Mouse (Mus musculus) heart, postnatal 25 days (tissue): ENCODE data around the gene Ptprt. TPM values are rescaled to one million over a fixed set of nuclear protein-coding genes. Genes with fewer than 3 reads are reported as not detected.

Experiments used
- DNase-seq: peaks from one replicate; pipeline ENCODE4 v3.0.0; 2022; ENCODE audit warnings: low spot score
- intact Hi-C: fragments of 180-260 bp; cut with DNase I; formaldehyde crosslinking; loops from one replicate; pipeline ENCODE4 v1.15.1; 2025
- total RNA-seq, 2 experiments: library from RNA; stranded (reverse); gene quantifications; 2 replicates each; pipeline ENCODE4 v1.2.3; 2021

Gene Ptprt
- total RNA-seq, 2 experiments from 2014 or later, result 0.16 to 0.31 TPM

- DNase-seq, result no peak
- intact Hi-C loops, result no loop called here
Observed at GRCm38 (mm10) chr2:162430171-162430570, 230.8 kb downstream of the Ptprt start.

GRCm38 (mm10) chr2:162426114-162426513 is 234.8 kb downstream of the Ptprt start:
- intact Hi-C loops, result no loop called here

GRCm38 (mm10) chr2:162418181-162418580 is 242.8 kb downstream of the Ptprt start:
- DNase-seq, result no peak
- intact Hi-C loops, result no loop called here

More at GRCm38 (mm10) chr2:162426114-162426513, 234.8 kb downstream of the Ptprt start:
- DNase-seq, result no peak

GRCm38 (mm10) chr2:162413073-162413812 is 247.7 kb downstream of the Ptprt start:
- intact Hi-C loops, result no loop called here
- DNase-seq, result no peak

- intact Hi-C loops, result no loop called here
- no peak for DNase-seq
Observed at GRCm38 (mm10) chr2:162411014-162411413, 249.9 kb downstream of the Ptprt start.

- intact Hi-C loops, result no loop called here
- DNase-seq, result no peak
Observed at GRCm38 (mm10) chr2:162409245-162409644, 251.7 kb downstream of the Ptprt start.

GRCm38 (mm10) chr2:162401316-162402100 is 259.4 kb downstream of the Ptprt start:
- DNase-seq, result no peak
- intact Hi-C loops, result no loop called here

GRCm38 (mm10) chr2:162394601-162395000 is 266.3 kb downstream of the Ptprt start:
- DNase-seq, result no peak
- intact Hi-C loops, result no loop called here

GRCm38 (mm10) chr2:162391834-162392233 is 269.1 kb downstream of the Ptprt start:
- no peak for DNase-seq
- intact Hi-C loops, result no loop called here

- intact Hi-C loops, result no loop called here
- DNase-seq, result no peak
Observed at GRCm38 (mm10) chr2:162377309-162377708, 283.6 kb downstream of the Ptprt start.

DNA sequence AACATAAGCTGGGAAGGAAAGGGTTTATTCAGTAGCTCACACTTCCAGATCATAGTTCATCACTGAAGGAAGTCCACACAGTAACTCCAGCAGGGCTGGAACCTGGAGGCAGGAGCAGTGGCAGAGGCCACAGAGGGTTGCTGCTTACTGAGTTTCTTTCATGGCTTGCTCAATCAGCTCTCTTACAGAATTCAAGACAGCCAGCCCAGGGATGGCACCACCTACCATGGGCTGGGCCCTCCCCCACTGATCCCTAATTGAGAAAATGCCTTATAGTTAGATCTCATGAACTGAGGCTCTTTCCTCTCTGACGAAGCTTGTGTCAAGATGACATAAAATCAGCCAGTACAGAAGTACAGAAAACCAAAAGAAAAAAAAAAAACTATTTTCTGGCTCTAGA is 311.9 kb downstream of the Ptprt start:
- no peak for DNase-seq
- intact Hi-C loops, result no loop called here

GRCm38 (mm10) chr2:162341846-162342245 is 319.1 kb downstream of the Ptprt start:
- intact Hi-C loops, result no loop called here
- DNase-seq, result no peak

GRCm38 (mm10) chr2:162340231-162340630 is 320.7 kb downstream of the Ptprt start:
- intact Hi-C loops, result no loop called here

DNA sequence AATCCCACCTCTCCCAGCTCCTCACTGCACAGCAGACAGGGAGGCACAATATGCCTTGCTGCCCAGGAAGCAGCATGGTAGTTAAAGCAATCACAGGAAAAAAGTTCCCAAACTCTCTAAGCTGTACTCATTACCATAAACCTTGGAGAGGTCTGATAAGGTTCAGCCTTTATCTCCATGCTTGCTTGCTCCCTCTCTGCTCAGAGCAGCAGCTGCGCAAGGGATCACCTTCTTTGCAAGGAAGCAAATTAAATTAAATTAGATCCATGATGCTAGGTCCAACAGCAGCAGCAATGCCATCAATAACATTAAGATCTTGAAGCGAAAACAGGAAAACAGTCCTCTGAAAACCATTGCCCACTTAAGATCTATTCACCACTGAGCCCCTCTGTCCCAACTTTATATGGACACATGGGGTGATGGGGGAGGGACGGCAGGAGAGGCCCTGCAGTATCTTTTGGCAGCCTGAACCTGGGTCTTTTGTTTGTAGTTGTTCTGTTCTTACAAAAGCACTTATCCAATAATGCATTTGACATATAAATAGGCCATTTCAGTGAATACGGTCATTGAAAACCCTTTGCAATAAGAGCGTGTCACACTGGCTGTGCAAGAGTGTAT is 328.8 kb downstream of the Ptprt start:
- DNase-seq, result no peak
- intact Hi-C loops, result no loop called here

More at GRCm38 (mm10) chr2:162340231-162340630, 320.7 kb downstream of the Ptprt start:
- DNase-seq, result no peak

GRCm38 (mm10) chr2:162329430-162329829 is 331.5 kb downstream of the Ptprt start:
- no peak for DNase-seq
- intact Hi-C loops, result no loop called here

GRCm38 (mm10) chr2:162322411-162322810 is 338.5 kb downstream of the Ptprt start:
- intact Hi-C loops, result no loop called here
- DNase-seq, result no peak

DNA sequence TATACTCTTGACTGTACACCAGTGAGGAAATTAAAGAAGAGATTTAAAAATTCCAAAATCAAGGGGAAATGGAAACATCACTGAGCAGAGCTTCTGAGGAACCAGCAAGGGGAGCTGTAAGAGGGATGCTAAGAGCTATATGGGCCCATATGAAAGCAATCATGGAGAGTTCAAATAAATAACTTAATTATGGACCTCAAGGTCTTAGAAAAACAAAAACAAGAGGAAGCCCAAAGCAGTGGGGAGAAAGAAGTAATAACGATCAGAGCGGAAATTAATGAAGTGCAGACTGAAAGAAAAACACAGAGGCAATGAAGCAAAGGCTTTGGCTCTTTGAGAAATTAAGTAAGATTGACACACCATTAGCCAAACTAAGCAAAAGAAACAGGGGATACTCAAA is 353.0 kb downstream of the Ptprt start:
- no peak for DNase-seq
- intact Hi-C loops, result no loop called here

- intact Hi-C loops, result loop anchor here (1.0 kb wide), 1 partner anchor 365 kb away; no protein-coding TSS in a partner anchor
- no peak for DNase-seq
Observed at GRCm38 (mm10) chr2:162294070-162294469, 366.9 kb downstream of the Ptprt start.

DNA sequence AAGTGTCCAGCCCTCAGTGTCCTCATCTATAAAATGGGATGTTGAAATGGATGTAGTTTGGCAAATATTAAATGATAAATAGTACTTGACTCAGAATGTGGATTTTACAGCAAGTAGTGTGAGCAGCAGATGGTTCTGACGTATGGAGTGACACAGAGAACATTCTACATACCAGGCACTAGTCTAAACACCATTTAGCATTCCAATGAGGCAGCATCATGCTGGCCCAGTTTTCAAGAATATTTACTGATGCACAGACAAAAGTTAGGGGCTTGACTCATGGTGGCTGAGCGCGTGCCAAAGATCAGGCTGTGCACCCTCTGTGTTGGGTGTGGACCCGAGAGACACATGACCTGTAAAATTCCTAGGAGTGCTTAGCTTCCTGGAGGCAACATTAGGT is 378.3 kb downstream of the Ptprt start:
- no peak for DNase-seq
- intact Hi-C loops, result no loop called here

GRCm38 (mm10) chr2:162282121-162282520 is 378.8 kb downstream of the Ptprt start:
- DNase-seq, result no peak
- intact Hi-C loops, result no loop called here

- intact Hi-C loops, result no loop called here
Observed at GRCm38 (mm10) chr2:162273826-162274225, 387.1 kb downstream of the Ptprt start.

More at GRCm38 (mm10) chr2:162273826-162274225, 387.1 kb downstream of the Ptprt start:
- no peak for DNase-seq
